Mouse (Mus musculus) c-Kit-negative CD71-positive TER-119-positive erythroid progenitor cells, embryonic 14.5 days (primary cell): ENCODE results near the gene Gm44965.

Experiments
- DNase-seq: peaks from one replicate; pipeline ENCODE4 v3.0.0-alpha.2; 2013; ENCODE audit warnings: low read depth, low spot score

Gm44965 gene

DNA sequence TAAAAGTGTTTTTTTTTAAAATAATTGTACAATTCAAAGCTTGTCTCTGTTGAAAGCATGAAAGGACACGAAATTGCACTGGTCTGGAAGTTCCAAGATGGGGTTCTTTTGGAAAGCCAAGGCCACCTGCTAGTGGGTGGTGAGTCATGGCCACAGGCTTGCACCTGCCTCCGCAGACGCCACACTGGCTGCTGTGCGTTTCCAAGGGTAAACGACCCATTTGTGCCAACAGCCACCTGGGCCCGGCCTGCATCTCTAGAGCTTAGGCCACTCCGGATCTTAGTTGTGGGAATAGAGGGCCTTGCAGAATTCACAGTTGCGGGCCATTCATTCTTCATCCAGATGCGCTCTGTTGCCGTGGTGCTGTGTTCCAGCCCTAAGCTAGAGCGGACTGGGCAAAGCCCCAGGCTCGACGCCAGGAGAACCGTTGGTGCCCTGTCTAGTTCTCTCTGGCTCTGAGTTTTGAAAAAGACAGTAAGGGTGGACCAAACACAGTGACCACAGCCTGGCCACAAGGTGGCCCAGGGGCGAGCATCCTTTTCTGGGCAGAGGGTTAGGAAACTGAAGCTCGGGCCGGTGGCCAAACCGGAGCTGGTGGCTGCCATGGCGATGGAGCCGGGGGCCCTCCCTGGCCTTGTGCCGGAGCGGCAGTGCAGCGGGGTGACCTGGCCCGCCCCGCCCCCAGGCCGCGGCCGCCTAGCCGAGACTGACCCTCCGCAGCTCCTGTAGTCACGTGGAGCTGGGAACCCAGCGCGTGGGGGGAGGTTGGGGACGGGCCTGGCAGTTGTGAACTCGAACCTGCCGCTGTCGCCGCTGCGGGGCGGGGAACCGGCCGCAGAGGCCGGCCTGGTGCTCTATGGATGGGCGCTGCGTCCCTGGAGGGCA, at the start of gene Gm44965, which contains the start of gene Repin1:
Gene Gm44965, plus strand, starts transcription at position 784 of the 885 bp plus-strand sequence.
Gene Repin1, plus strand, starts transcription at position 726 of the 885 bp plus-strand sequence.
- DNase-seq, result no peak

DNA sequence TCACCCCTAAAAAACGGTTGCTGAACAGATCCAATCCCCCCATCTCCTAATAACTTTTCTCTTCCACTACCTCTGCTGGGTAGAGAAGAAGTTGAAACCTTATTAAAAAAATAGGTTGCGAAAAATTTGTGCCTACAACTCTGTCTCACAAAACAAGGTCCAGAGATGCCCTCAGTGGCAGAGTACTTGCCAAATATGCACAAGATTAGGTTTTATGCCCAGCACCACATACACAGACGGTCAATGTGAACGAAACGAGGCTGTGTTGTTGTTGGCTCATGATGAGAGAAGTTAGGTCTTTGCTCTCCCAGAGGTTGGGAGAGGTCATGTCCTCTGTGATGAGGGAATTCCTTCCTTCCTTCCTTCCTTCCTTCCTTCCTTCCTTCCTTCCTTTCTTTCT, 48.5 kb upstream of the Gm44965 start:
- DNase-seq, result no peak

GRCm38 (mm10) chr6:48546271-48546670, 47.5 kb upstream of the Gm44965 start:
- no peak for DNase-seq

DNA sequence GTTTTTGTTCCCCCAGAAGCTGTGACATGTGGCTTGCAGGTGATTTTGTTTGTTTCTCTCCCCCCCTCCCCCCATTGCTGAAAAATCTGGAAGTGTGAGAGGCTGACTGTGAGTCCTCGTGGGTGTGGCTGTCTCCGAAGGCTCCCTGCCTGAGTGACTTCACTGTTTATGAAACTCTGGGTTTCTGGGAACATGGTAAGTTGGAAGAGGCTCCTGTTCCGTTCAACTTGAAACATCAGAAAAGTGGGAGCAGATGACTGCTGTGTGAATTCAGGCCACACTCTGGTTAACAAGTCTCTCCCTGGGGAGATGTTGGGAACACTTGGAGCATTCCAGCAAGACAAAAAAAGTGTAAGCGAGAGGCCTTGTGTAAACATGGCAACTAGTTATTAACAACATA, 46.9 kb upstream of the Gm44965 start:
- no peak for DNase-seq

DNA sequence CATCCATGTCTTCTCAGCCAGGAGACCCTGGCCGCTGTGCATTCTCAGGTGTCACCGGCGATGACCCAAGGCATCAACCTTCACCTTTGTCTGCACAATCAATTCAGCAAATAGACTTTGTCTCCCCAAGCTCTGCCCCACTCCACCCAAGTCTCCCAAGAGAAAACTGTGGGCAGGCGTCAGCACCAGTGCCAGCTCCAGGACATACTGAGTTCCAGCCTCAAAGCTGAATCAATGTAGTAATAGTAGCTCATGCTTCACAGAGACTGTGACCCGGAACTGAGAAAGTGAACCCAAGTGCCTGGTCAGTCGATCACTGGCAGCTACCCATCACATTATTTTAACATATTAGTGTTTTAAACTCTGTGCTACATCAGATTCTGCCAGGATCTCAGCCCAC, 45.4 kb upstream of the Gm44965 start:
- no peak for DNase-seq

DNA sequence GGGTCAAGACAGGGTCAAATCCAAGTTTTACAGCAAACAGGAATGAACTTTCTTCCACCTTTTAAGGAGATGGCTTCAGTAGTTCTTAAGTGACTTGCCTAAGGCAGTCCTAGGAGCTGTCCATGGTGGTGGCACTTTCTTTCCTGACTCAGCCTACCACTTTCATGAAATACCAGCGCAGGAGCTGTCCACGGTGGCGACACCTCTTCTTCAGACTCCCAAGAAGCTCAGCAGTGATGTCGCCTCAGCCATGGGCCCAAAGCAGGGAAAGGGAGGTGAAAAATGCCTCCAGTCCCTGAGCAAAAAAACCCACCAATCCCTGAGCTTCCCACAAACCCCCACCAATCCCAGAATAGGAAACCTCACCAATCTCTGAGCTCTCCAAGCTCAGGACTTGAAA, 40.8 kb upstream of the Gm44965 start:
- DNase-seq, result no peak

DNA sequence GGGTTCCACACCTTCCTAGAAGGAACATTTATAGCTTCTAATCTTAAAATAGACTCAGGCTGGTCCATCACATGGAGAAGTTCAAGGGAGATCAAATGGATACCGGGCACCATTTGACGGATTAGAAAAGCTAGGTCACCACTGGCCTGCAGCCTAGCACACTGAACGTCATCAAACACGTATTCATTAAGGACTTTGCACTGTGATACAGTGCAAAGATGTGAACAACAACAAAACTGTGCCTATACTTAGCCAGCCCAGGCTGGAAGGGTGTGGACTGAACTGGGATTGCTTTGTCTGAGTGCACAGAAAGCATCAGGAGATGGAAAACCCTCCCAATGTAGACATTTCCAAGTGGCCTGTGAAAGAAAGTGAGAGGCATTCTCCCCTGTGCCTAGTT, 39.9 kb upstream of the Gm44965 start:
- DNase-seq, result no peak

- DNase-seq, result no peak
Observed at GRCm38 (mm10) chr6:48554280-48555103, 39.2 kb upstream of the Gm44965 start, which contains the start of gene Lrrc61. Lrrc61 (plus strand) TSS chr6:48554796.

DNA sequence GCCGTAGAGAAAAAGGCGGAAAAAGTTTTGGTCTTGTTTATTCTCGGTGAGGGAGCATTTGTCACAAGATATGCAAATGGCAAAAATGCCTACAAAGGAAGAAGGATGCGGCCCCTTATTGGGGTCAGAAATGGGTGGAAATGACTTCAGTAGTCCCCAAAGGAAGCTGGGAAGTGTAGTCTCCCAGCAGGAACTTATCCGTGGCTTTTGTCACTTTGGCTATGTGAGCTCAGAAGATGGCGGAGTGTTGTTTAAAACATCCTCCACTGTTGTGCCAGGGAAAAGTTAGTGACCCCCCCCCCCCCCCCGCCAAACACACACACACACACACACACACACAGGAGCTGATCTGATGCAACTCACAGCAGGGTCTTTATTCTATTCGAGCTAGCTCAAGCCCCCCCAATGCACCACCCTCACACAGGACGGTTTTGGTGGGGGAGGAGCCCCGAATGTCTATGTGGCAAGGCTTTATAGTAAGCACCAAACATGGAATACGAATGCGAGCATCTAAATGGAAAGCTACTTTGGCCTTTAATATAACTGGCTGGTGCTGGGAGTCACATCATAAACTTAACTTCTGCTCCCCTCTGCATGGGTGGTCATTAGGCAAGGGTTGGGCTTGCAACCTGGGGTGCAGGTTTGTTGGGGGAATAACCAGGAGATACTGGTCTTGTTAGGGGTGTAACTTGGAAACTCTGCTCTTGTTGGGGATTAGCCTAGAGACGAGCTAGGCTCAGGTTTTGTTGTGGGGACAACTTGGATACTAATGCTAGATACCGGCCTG, 38.4 kb upstream of the Gm44965 start:
- DNase-seq, result no peak

DNA sequence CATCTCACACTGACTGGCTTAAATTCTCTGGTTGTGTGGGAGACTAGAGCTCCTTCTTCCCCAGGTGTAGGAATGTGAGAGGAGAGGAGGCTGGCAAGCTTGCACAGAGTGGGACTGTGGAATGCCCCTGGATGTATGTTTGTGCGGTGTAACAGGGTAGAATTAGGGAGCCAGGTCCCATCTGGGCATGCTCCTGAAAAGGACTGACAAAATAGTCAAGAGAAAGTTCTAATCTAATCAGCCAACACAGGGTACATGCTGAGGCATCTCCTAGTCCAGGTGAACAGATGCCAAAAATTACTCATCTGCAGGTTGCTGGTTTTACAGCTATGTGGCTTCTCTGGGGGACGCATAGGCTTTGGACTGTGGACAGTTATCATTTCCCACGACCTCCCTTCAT, 37.8 kb upstream of the Gm44965 start:
- DNase-seq, result no peak

GRCm38 (mm10) chr6:48565693-48566310, 27.9 kb upstream of the Gm44965 start:
- DNase-seq, result no peak

DNA sequence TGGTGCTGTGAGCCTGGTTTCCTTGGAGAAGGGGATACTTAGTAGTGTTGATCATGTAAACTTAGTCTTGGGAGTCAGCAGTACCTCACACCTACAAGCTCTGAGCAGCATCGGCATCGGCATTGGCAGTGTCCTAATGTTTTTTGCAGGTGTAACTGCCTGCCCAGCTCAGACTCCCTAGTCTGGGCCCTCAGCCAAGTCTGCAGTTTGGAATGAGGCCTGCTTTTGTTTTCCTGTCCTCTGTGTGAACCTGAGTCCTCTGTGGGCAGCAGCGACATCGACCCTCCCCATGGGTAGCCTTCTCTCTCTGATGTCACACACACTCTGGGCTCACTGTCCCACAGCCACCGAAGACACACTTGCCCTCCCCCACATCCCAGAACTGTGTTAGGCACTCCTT, 27.4 kb upstream of the Gm44965 start:
- no peak for DNase-seq

GRCm38 (mm10) chr6:48568036-48568984, 25.4 kb upstream of the Gm44965 start:
- DNase-seq, result no peak

- no peak for DNase-seq
Observed at GRCm38 (mm10) chr6:48569065-48569807, 24.5 kb upstream of the Gm44965 start.

GRCm38 (mm10) chr6:48572014-48572413, 21.7 kb upstream of the Gm44965 start:
- no peak for DNase-seq

GRCm38 (mm10) chr6:48572572-48573061, 21.1 kb upstream of the Gm44965 start, which contains the start of gene Rarres2:
Rarres2 (minus strand) TSS chr6:48572789.
- DNase-seq, result no peak

GRCm38 (mm10) chr6:48573280-48573679, 20.5 kb upstream of the Gm44965 start:
- DNase-seq, result no peak

DNA sequence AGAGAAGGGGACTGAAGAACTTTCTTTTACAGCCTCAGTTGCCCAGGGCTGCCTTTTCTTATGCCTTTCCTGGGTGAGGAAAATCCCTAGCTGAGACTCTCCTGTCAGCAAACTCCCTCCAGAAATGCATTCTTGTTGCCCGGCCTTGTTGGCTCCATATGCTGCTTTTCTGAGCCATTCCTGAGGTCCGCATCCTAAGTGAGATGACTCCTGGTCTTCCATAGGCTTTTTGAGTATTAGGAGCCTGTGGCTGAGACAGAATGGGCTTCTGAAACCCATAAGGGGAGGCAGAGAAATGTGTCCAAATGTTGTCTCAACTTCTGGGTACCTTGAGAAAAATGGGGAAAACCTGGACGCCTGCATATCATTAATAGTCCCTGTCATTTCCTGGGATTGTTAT, 19.8 kb upstream of the Gm44965 start:
- no peak for DNase-seq

- no peak for DNase-seq
Observed at GRCm38 (mm10) chr6:48578736-48579135, 15.0 kb upstream of the Gm44965 start.
